Mouse (Mus musculus): ENCODE data around the gene Rbm20. TPM values are rescaled to one million over a fixed set of nuclear protein-coding genes. Genes with fewer than 3 reads are reported as not detected.

The Rbm20 gene
- polyA plus RNA-seq, 1 experiment from 2014 or later, result 5.8 TPM

Other genes with a start within 250 kb of the Rbm20 start
- gene Dusp5, start 148.2 kb upstream of the Rbm20 start, polyA plus RNA-seq (2015; fragmentation: Nextera tagmentation; extraction: Ambion mirVana), result 1.5 and 1.8 TPM in 2 replicates
- gene Nutf2-ps1, start 88.2 kb upstream of the Rbm20 start, polyA plus RNA-seq (2015; fragmentation: Nextera tagmentation; extraction: Ambion mirVana), result 412 and 436 TPM in 2 replicates
- gene Smc3, start 76.9 kb upstream of the Rbm20 start, polyA plus RNA-seq (2015; fragmentation: Nextera tagmentation; extraction: Ambion mirVana), result 87.3 and 87.4 TPM in 2 replicates
- 110 and 115 TPM in 2 replicates for gene Pdcd4, start 214.9 kb downstream of the Rbm20 start, polyA plus RNA-seq (2015; fragmentation: Nextera tagmentation; extraction: Ambion mirVana)